Mouse (Mus musculus): Measurements from ENCODE around the gene Cacna1d. TPM values are rescaled to one million over a fixed set of nuclear protein-coding genes. Genes with fewer than 3 reads are reported as not detected.
A peak's percentile ranks its signal among the peaks of the same experiment; 100 is the strongest.

Gene Cacna1d
- total and polyA plus RNA-seq, 3 experiments = not detected

DNA sequence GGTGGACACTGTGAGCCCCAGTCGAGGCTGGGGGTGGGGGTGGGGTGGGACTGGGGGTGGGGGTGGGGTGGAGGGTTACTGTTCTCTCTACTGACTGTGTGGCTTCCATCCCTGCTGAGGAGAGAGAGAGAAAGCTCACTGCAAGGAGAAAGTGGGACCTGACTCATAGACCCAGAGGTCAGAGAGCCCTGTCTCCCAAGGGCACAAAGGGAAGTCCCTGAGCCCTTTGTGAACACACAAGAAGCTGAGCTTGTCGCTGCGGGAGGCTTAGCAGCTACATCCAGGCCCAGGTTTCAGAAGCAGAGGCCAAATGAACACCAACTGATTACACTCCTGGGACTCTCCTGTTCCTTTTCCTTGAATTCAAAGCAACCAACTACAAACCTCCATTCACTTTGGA is 360.0 kb downstream of the Cacna1d start:
- TF ChIP-seq NELFE (IDR thresholded peaks at IDR 0.05; ENCODE audit: low read depth, low read length) (no peak), MAZ (IDR thresholded peaks at IDR 0.05; ENCODE audit: low read depth, low read length) (no peak), JUND (IDR thresholded peaks at IDR 0.05; ENCODE audit: low read depth, low read length) (no peak), CTCF (IDR thresholded peaks at IDR 0.05 in 2 of 3, conservative IDR thresholded peaks at IDR 0.05 in 1 of 3; ENCODE audit: control insufficient read depth in 1 of 3, insufficient read depth in 1 of 3, low read depth in 2 of 3, low read length in 3 of 3, poor library complexity in 1 of 3, severe bottlenecking in 1 of 3) (no peak), ELF1 (IDR thresholded peaks at IDR 0.05; ENCODE audit: low read depth, low read length) (no peak), BHLHE40 (IDR thresholded peaks at IDR 0.05; ENCODE audit: borderline replicate concordance, low read depth, low read length) (no peak), NRF1 (IDR thresholded peaks at IDR 0.05; ENCODE audit: insufficient read depth, low read depth, low read length, poor library complexity, severe bottlenecking) (no peak), KAT2A (conservative IDR thresholded peaks at IDR 0.05; ENCODE audit: low read depth, low read length) (no peak)
- Histone ChIP-seq H3K27ac (ENCODE audit: control insufficient read depth, low read depth, low read length) (no peak overlapping the region), H3K27me3 (ENCODE audit: control insufficient read depth in 1 of 2, insufficient read depth in 2 of 2, low read length in 2 of 2) (no peaks in the 10 kb centered on the region; a peak in 1 of 4 replicates), H3K4me1 (ENCODE audit: control insufficient read depth in 1 of 2, insufficient read depth in 2 of 2, low read length in 2 of 2) (no peaks in the 10 kb centered on the region), H3K4me3 (ENCODE audit: control insufficient read depth in 1 of 2, insufficient read depth in 1 of 2, low read depth in 2 of 2, low read length in 2 of 2) (no peak overlapping the region), H3K9me3 (replicated peaks; ENCODE audit: insufficient read depth, low read length) (no peaks in the 10 kb centered on the region), H3K9ac (ENCODE audit: control insufficient read depth, low read depth, low read length, poor library complexity, severe bottlenecking) (no peak overlapping the region), H3K36me3 (ENCODE audit: control insufficient read depth in 1 of 2, insufficient read depth in 2 of 2, low read length in 2 of 2) (no peaks in the 10 kb centered on the region), H3K79me2 (ENCODE audit: control insufficient read depth, insufficient read depth, low read length, poor library complexity) (no peaks in the 10 kb centered on the region)
- DNase-seq (ENCODE audit: low read depth, low spot score) = no peak

GRCm38 (mm10) chr14:30130092-30130491 is 361.2 kb downstream of the Cacna1d start:
- no peak overlapping the region for H3K9ac ChIP-seq (ENCODE audit: control insufficient read depth, low read depth, low read length, poor library complexity, severe bottlenecking)

GRCm38 (mm10) chr14:30129378-30129777 is 361.9 kb downstream of the Cacna1d start:
- no peaks in the 10 kb centered on the region; a peak in 1 of 4 replicates for H3K27me3 ChIP-seq (ENCODE audit: control insufficient read depth in 1 of 2, insufficient read depth in 2 of 2, low read length in 2 of 2)
- no peak overlapping the region for H3K9ac ChIP-seq (ENCODE audit: control insufficient read depth, low read depth, low read length, poor library complexity, severe bottlenecking)
- DNase-seq (ENCODE audit: low read depth, low spot score) = peak; percentile 31
- TF ChIP-seq SIN3A (IDR thresholded peaks at IDR 0.05; ENCODE audit: low read length) = no peak
- peak; percentile 22 for TF ChIP-seq RAD21 (IDR thresholded peaks at IDR 0.05; ENCODE audit: low read depth, low read length)
- peak; percentile 18; the same call in 1 of the 2 replicates for TF ChIP-seq SMC3 (IDR thresholded peaks at IDR 0.05; ENCODE audit: low read depth, low read length)
- TF ChIP-seq CTCF (IDR thresholded peaks at IDR 0.05 in 2 of 3, conservative IDR thresholded peaks at IDR 0.05 in 1 of 3; ENCODE audit: control insufficient read depth in 1 of 3, insufficient read depth in 1 of 3, low read depth in 2 of 3, low read length in 3 of 3, poor library complexity in 1 of 3, severe bottlenecking in 1 of 3) = peak; percentile 61 to 71 (median 64)
- TF ChIP-seq USF1 (IDR thresholded peaks at IDR 0.05; ENCODE audit: low read depth, low read length) = peak; percentile 46; the same call in 1 of the 2 replicates
- H3K4me1 ChIP-seq (ENCODE audit: control insufficient read depth in 1 of 2, insufficient read depth in 2 of 2, low read length in 2 of 2) = no peaks in the 10 kb centered on the region
- no peaks in the 10 kb centered on the region for H3K36me3 ChIP-seq (ENCODE audit: control insufficient read depth in 1 of 2, insufficient read depth in 2 of 2, low read length in 2 of 2)
- no peak overlapping the region for H3K27ac ChIP-seq (ENCODE audit: control insufficient read depth, low read depth, low read length)
- H3K9me3 ChIP-seq (replicated peaks; ENCODE audit: insufficient read depth, low read length) = no peaks in the 10 kb centered on the region
- H3K4me3 ChIP-seq (ENCODE audit: control insufficient read depth in 1 of 2, insufficient read depth in 1 of 2, low read depth in 2 of 2, low read length in 2 of 2) = no peak overlapping the region
- no peaks in the 10 kb centered on the region for H3K79me2 ChIP-seq (ENCODE audit: control insufficient read depth, insufficient read depth, low read length, poor library complexity)

More at GRCm38 (mm10) chr14:30130092-30130491, 361.2 kb downstream of the Cacna1d start:
- H3K4me1 ChIP-seq (ENCODE audit: control insufficient read depth in 1 of 2, insufficient read depth in 2 of 2, low read length in 2 of 2) = no peaks in the 10 kb centered on the region
- no peak overlapping the region for H3K4me3 ChIP-seq (ENCODE audit: control insufficient read depth in 1 of 2, insufficient read depth in 1 of 2, low read depth in 2 of 2, low read length in 2 of 2)
- TF ChIP-seq HCFC1 (IDR thresholded peaks at IDR 0.05; ENCODE audit: low read depth, low read length) = no peak
- TF ChIP-seq GATA1 (IDR thresholded peaks at IDR 0.05; ENCODE audit: low read depth, low read length) = no peak
- no peak for TF ChIP-seq MAFK (IDR thresholded peaks at IDR 0.05; ENCODE audit: borderline replicate concordance, low read depth, low read length)
- TF ChIP-seq MAX (IDR thresholded peaks at IDR 0.05; ENCODE audit: low read length) = no peak
- TF ChIP-seq ZKSCAN1 (IDR thresholded peaks at IDR 0.05; ENCODE audit: low read depth, low read length) = no peak
- no peak for TF ChIP-seq ZMIZ1 (IDR thresholded peaks at IDR 0.05; ENCODE audit: low read depth, low read length)
- no peak for TF ChIP-seq POLR2AphosphoS5 (IDR thresholded peaks at IDR 0.05; ENCODE audit: borderline replicate concordance, low read depth, low read length)
- TF ChIP-seq POLR2A (IDR thresholded peaks at IDR 0.05; ENCODE audit: control insufficient read depth in 1 of 2, insufficient read depth in 1 of 2, low read depth in 1 of 2, low read length in 2 of 2, poor library complexity in 1 of 2) = no peak
- no peak for TF ChIP-seq TAL1 (IDR thresholded peaks at IDR 0.05; ENCODE audit: low read length)
- no peak for TF ChIP-seq JUND (IDR thresholded peaks at IDR 0.05; ENCODE audit: low read depth, low read length)
- no peak for TF ChIP-seq BHLHE40 (IDR thresholded peaks at IDR 0.05; ENCODE audit: borderline replicate concordance, low read depth, low read length)
- no peak for TF ChIP-seq UBTF (IDR thresholded peaks at IDR 0.05; ENCODE audit: borderline replicate concordance, insufficient read depth, low read depth, low read length)
- H3K36me3 ChIP-seq (ENCODE audit: control insufficient read depth in 1 of 2, insufficient read depth in 2 of 2, low read length in 2 of 2) = no peaks in the 10 kb centered on the region
- H3K79me2 ChIP-seq (ENCODE audit: control insufficient read depth, insufficient read depth, low read length, poor library complexity) = no peaks in the 10 kb centered on the region
- DNase-seq (ENCODE audit: low read depth, low spot score) = no peak
- no peak overlapping the region for H3K27ac ChIP-seq (ENCODE audit: control insufficient read depth, low read depth, low read length)
- no peaks in the 10 kb centered on the region; a peak in 1 of 4 replicates for H3K27me3 ChIP-seq (ENCODE audit: control insufficient read depth in 1 of 2, insufficient read depth in 2 of 2, low read length in 2 of 2)
- no peaks in the 10 kb centered on the region for H3K9me3 ChIP-seq (replicated peaks; ENCODE audit: insufficient read depth, low read length)

Measured in MEL (cell line).